Mouse (Mus musculus): ENCODE measurements around the gene Ap3s2.

DNA sequence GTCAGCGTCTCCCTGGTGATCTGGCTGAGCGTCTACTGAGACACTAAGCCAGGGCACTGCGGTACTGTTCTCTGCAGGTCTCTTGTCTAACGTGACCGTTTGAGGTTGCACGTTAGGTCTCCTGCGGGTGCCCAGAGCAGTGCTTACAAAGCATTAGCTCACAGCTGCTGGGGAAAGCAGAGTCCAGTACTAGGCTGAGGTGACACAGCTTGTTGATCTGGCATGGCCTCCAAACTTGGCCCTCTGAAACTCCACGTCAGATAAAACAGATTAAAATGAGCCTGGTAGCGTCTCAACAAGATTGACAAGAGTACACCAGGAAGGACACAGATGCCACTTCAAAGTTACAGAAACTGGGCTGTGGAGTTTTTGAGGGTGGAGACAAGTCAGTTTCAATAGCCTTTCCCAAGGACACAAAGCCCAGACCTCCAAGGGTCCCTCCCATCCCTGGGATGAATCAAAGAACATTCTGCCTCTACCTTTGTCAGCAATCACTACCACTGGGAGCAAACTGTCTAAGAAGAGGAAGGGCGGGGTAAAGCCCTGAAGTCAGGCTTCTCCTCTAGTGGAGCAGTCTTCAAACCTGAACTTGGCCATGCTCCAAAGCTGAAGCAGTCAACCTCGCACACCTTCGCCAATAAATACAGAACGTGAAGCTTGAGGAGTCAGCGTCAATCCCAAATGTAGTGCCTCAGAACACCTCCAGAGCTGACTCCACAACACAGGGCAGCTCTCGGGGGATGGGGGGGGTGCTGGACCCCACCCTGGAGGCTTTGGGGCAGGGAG, 29.8 kb downstream of the Ap3s2 start:
- TF ChIP-seq CTCF (IDR thresholded peaks at IDR 0.05; ENCODE audit: low read depth) (no peak), EP300 (IDR thresholded peaks at IDR 0.05; ENCODE audit: low read depth) (no peak)
